Mouse (Mus musculus): ENCODE measurements around the gene Hint1. TPM values are rescaled to one million over a fixed set of nuclear protein-coding genes. Genes with fewer than 3 reads are reported as not detected.
A peak's percentile ranks its signal among the peaks of the same experiment; 100 is the strongest.

The Hint1 gene
- total RNA-seq, 1 experiment from 2014 or later, result 104 TPM

DNA sequence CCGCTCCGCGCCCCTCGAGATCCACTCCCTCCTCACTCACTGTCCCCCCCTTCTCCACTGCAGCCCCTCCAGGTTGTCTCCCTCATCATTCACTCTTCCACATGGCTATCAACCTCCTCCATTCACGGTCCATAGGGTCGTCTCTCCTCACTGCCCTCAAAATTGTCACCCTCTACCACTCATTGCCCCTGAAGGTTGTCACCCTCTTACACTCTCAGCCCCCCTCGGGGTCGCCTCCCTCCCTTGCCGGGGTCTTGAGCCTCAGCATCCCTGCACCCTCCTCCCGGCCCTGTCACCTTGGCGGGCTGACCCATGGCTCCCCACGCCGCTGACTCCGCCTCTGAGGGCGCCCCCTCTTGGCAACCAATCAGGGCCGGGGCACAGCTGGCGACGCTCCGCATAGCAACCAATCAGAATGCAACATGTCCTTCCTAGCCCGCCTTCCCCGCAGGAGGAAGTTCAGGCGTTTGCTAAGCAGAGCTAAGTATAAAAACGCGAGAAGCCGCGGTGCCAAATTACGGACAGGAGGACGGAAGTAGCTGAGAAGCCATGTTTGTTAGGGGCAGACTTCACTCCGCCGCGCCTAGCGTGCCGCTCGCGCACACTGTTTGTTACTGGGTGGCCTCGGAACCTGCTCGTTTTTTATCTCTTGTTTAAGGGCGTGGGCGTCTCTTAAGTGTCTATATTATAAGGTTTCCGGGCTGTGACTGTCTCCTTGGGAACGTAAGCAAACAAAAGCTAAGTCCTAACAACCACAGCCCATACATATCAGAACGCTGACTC is 5.7 kb upstream of the Hint1 start, which contains the start of gene Lyrm7:
TSS of gene Lyrm7 (minus strand) at position 661 of the 783 bp plus-strand sequence.
- peak; percentile 95 for ATAC-seq (ENCODE audit: extremely low read depth, insufficient number of reproducible peaks, low FRiP score, poor library complexity, severe bottlenecking)

DNA sequence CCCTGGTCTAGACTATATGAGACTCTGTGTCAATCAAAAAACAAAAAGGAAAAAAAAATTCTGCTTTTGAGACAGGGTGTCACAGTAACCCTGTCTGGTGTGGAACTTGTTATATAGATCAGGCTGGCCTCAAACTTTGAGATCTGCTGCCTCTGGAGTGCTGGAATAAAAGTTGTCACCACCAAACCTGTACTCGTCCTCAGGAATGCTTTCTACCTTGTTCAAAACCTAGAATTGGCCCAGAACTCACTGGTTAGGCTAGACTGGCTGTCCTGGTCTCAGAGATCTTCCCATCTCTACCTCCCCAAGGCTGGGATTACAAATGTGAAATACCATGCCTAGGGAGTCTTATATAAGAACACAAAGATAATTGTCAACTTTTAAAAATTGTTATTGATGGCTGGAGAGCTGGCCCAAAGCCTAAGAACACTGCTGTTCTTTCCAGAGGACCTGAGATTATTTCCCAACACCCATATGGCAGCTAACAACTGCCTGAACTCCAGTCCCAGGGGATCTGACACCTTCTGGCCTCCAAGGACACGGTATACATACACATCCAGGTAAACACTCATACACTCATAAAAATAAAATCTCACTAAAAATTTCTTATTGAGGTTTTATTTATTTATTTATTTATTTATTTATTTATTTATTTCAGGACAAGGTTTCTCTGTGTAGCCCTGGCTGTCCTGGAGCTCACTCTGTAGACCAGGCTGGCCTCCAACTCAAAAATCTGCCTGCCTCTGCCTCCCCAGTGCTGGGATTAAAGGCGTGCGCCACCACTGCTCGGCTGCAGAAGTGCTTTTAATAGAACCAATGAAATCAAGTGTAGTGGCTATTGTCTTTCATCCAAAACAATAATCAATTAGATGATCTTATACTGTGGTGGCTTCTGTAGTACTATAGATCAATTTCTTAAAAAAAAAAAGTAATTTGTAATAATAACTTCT is 4.4 kb upstream of the Hint1 start:
- ATAC-seq (ENCODE audit: extremely low read depth, insufficient number of reproducible peaks, low FRiP score, poor library complexity, severe bottlenecking), result no peak

DNA sequence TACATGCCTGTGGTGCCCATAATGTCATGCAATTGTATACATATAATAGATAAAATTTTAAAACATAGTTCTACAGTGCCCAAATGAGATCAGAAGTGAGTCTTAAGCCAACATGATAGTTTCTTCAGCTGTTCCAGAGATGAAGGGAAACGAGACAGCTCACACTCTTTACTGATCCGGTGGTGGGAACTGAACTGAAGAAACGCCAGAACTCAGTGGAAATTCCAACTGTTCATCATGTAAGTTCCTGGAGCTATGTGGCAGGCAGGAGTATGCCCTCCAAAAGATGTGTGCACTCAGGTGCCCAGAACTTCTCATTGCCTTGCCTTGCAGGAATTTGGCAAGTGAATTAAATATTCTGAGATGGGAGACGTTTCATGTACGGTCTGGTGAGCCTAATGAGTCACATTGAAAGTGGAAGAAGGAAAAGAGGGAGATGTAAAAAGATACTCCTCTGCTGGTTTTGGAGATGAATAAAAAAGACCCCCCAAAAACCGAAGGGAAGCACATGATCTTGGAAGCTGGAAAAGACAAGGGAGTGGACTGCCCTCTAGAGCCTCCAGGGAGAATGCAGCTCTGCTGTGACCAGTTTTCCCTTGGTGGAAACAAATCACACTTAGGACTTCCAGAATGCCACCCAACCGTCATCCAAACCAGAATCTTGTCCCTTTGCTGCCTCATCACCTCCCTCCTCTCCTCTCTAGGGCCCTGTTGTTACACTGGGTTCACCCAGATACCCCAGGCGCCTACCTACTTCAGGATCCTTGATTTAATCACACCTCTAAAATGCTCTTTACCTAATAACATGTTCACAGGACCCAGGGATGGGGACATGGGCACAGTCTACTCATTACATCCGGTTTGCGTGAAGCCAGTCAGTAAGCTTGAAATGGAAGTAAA is 3.3 kb upstream of the Hint1 start:
- no peak for ATAC-seq (ENCODE audit: extremely low read depth, insufficient number of reproducible peaks, low FRiP score, poor library complexity, severe bottlenecking)

DNA sequence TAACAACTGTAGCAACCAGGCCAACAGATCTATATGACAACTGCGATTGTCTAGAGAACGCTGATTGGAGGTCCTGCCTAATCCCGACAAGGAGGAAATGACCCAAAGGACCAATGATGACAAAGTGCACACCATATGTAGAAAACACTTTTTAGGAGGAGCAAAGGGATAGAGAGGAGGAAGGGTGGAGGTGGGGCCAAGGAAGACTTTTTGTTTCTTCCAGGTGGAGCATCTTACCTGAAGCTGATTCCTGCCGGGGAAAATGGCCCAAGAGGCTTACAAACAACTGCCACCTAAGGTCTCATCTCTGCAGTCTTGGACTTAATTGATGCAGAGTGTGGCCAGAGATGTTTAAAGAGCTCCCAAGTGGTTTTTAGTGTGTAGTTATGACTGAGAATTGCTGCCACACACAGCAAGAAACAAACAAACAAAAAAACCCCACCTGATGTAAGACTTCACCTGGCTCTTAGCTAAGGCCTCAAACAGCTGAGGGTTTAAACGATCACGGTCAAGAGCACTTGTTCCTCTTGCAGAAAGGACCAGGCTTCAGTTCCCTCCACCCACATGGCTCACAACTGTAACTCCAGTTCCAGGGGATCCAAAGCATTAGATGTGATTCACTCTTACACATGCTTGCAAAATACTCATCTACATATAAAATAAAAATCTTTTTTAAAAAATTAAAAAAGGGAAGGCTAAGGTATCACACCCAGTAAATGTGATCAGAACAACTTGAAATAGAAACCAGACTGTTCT is 675 bp upstream of the Hint1 start:
- ATAC-seq (ENCODE audit: extremely low read depth, insufficient number of reproducible peaks, low FRiP score, poor library complexity, severe bottlenecking), result no peak

DNA sequence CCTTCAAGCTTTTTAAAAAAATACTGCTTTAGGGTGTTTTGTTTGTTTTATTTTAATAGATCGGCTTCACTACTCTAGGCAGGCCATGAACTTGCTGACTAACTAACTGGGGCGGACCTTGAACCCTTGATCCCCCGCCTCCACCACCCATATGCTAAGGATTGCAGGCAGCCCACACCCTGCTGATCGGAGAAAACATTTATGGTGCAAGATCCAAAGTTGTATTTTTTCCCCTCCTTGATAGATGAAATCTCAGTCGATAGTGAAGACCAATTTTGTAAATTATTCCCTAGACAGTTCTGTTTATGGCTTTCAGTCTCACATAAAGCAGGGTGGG is 834 bp downstream of the Hint1 start:
- no peak for ATAC-seq (ENCODE audit: extremely low read depth, insufficient number of reproducible peaks, low FRiP score, poor library complexity, severe bottlenecking)

DNA sequence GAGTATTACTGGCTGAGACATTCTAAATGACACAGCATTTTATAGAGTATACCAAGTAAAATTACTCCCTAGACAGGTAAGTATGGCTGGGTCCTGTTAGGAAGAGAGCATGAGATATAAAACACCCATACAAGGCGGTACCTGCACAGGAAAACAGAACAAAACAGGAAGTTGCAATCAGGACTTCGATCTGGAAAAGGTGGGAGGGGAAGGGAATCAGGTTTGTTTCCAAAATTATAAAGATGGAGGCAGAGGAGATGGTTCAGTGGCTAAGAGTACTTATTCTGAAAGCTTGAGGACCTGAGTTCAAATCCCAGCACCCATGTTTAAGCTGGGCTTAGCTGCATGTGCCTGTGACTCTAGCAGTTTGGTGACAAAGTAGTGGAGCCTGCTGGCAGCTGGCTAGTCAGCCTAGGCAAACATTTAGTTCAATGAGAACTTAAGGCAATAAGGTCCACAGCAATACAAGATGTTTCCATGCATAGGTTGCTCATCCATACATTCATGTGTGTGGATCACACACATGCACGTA is 1.8 kb downstream of the Hint1 start:
- no peak for ATAC-seq (ENCODE audit: extremely low read depth, insufficient number of reproducible peaks, low FRiP score, poor library complexity, severe bottlenecking)

DNA sequence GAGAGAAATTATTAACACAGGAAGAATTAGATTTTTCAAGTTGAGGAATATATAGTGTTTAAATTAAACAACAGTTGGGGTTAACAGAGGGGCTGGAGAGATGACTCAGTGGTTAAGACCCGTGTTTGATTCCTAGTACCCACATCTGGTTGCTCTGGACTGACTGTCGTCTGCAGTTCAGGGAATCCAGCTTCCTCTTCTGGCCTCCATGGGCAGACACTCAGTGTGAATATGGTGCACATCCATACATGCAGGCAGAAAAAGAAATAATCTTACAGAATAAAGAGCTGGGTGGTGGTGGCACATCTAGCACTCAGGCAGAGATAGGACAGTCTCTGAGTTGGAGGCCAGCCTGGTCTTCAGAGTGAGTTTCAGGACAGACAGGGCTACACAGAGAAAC is 2.3 kb downstream of the Hint1 start:
- no peak for ATAC-seq (ENCODE audit: extremely low read depth, insufficient number of reproducible peaks, low FRiP score, poor library complexity, severe bottlenecking)

DNA sequence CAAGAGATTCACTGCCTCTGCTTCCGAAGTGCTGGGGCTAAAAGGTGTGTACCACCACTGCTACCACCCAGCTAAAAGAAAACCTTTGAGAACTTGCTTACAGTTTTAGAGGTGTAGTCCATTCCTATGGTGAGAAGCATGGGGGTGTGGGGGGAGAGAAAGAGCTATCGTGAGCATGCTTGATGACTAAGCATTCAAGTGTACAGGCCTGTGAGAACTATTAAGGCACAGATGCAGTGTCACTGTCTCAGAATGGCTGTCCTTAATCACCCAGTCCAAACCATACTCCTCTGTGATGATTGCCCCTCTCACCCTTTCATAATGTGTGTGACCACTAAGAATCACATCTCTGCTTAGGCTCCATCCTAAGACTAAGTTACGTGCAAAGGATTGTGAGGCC is 3.1 kb downstream of the Hint1 start:
- ATAC-seq (ENCODE audit: extremely low read depth, insufficient number of reproducible peaks, low FRiP score, poor library complexity, severe bottlenecking), result no peak

DNA sequence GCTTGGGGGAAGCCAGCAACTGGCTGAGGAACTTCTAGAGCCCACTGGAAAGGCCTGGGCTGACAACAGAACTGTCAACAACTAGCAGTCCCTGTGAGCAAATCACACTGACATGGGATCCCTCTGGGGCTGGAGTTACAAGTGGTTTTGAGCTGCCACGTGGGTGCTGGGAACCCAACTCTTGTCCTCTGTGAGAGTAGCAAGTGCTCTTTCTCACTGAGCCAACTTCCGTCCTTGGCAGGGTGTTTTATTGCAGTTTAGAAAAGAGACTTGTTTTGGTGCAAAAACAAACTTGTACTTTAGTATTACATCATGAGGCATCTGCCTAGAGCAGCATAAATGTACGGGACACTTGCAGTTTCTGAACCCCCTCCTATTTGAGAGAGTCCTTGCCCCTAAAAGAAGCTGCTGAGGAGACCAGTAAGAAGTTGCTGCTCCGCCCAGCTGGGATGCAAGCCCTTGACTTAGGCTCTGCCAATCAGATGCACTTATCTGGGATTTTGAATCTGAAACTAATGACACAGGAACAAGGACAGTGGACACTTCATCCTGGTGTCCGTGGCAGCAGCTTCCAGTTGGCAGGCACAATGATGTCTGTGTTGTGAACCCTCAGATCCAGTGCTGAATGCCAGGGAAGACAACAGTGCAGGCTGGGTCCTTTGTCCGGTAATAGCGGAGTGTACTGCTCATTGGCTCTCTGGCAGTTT is 5.8 kb downstream of the Hint1 start:
- no peak for ATAC-seq (ENCODE audit: extremely low read depth, insufficient number of reproducible peaks, low FRiP score, poor library complexity, severe bottlenecking)

DNA sequence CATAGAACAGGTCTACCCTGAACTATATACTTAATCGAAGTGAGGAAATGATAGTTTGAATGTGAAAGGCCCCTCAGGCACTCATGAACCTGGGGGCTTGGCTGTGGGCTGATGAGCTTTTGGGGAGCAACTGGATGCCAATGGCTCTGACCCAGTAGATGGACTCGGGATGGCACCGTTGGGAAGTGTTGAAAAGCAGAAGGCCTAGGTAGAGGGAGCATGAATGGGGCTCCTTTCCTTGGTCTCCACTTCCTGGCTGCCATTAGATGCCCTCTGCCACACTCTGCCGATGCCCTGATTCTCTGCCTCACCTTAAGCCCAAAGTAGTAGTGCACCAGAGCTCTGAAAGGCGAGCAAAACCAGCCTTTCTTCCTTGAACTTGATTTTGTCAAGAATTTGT is 9.8 kb downstream of the Hint1 start:
- no peak for ATAC-seq (ENCODE audit: extremely low read depth, insufficient number of reproducible peaks, low FRiP score, poor library complexity, severe bottlenecking)

DNA sequence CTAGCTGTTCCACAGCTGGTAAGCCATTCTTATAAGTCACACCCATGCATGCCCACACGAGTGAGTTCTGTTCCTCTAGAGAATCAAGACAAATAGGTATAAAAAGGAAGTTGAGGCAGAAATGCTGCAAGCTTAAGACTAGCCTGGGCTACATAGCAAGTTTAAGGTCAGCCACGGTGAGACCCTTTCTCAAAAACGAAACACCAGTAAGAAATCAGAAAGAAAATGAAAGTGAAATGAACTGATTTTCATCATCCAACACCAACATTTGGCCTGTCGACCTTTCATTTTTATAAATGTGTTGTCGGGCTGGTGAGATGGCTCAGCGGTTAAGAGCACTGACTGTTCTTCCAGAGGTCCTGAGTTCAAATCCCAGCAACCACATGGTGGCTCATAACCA is 12.7 kb downstream of the Hint1 start:
- no peak for ATAC-seq (ENCODE audit: extremely low read depth, insufficient number of reproducible peaks, low FRiP score, poor library complexity, severe bottlenecking)

DNA sequence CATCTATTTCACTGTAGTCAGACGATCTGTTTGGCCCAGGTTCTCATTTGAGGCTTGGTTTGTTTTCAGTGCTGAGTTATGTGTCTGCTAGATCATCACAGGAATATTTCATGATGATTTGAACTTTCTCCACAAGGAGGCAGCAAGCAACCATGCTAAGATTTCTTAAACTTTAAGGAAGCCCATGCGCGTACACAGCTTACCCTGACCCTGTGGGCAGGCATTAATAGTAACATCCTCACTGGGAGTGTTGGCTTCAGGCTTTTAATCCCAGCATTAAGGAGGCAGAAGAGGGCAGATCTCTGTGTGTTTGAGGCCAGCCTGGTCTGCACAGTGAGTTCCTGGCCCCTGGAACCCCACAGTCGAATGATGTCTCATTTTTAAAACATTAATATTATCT is 13.3 kb downstream of the Hint1 start:
- ATAC-seq (ENCODE audit: extremely low read depth, insufficient number of reproducible peaks, low FRiP score, poor library complexity, severe bottlenecking), result peak; percentile 90

DNA sequence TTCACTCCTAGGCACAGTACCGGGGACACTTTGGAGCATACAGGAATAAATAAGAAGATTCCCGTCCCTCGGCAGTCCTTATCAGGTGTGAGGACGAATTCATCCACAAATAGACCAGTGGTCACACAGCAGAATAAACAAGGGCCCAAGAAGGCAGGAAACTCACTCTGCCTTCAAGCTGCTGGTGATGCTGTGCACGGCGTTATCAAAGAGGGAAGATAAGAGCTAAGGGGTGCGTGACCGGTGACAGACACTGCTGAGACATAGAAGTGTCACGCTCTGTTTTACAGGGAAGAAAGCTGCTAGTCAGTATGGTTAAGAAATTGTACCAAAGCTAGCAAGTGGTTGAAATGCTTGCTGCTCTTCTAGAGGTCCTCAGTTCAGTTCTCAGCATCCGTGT is 13.7 kb downstream of the Hint1 start:
- no peak for ATAC-seq (ENCODE audit: extremely low read depth, insufficient number of reproducible peaks, low FRiP score, poor library complexity, severe bottlenecking)

DNA sequence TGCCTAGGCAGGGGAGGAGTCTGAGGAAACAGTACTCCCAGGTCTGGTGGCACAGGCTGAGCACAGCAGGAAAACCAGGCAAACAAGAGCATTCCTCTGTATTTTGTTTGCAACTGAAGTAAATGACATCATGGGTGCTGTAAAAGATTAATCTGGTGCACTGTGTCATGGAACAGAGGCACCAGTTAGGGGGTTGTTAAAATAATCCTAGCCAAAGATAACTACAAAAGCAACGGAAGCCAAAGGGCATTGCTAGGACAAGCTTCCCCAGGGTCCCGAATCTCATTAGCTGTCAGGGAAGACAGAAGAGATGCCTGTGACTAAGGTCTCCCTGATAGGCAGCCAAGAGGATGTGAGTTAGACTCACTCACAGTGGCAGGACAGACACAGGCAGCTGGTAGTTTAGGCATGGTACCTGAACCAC is 14.9 kb downstream of the Hint1 start:
- ATAC-seq (ENCODE audit: extremely low read depth, insufficient number of reproducible peaks, low FRiP score, poor library complexity, severe bottlenecking), result no peak

DNA sequence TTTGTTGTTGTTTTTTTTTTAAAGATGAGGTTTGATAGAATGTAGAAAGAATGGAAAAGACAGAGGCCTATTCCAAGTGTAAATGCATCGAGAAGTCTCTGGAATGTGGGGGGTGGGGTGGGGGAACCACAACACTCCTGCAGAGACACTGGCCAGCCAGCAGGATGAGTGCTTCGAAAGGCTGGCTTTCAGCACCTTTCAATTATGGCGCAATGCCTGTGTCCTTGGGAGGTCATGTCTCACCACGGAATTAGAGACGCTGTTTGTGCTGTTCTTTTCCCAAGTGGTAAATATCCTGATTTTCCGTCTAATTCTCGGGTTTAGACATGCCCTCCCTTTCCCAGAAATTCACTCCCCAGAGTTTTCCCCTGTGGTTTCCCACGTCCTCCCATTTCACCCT is 16.5 kb downstream of the Hint1 start:
- no peak for ATAC-seq (ENCODE audit: extremely low read depth, insufficient number of reproducible peaks, low FRiP score, poor library complexity, severe bottlenecking)

DNA sequence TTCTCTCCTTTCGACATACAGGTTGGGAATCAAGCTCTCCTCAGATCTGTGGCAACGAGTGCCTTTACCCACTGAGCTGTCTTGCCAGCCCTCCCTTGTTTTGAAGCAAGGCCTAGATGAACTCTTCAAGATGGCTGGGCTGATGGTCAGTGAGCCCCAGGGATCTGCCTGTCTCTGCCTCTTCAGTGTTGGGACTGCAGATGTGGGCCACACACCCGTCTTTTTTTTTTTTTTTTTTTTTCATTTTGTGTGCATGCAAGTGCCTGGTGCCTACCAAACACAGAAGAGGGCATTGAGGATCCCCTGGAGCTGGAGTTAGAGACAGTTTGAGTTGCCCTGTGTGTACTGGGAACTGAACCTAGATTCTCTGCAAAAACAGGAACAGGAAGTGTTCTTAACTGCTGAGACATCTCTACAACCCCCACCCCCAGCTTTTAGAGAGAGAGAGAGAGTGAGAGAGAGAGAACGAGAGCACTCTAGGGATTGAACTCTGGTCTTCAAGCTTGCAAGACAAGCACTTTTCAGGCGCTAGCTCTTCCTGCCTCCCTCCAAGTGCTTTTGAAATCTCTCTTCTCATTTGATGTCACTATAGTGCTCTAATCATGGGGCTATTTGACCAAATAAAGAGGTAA is 18.1 kb downstream of the Hint1 start:
- ATAC-seq (ENCODE audit: extremely low read depth, insufficient number of reproducible peaks, low FRiP score, poor library complexity, severe bottlenecking), result peak; percentile 51

DNA sequence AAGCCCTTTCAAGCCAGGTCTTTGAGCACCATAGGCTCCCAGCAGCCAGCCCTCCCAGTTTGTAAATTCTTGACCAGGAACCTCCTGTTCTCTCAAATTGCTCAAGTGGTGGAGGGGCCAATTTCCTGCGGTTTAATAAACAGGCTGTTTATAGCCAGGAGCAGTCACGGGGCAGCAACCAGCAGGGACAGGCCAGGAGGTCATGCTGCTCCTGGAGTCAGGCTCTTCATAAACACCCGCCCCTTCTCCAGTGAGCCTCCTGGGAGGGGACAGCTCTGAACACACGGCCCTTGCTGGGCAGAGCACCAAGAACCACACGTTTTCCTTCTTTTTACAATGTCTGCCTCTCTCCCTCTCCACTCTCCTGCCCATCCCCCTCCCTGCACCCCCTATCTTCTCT is 18.8 kb downstream of the Hint1 start:
- no peak for ATAC-seq (ENCODE audit: extremely low read depth, insufficient number of reproducible peaks, low FRiP score, poor library complexity, severe bottlenecking)

Data from neutrophil, adult 5-6 weeks (primary cell).